In genomic region chr19:42597896-42598295, GRCm38 (mm10) we compare ENCODE assay signal across 28 mouse cellular contexts. TPM values are rescaled to one million over a fixed set of nuclear protein-coding genes. Genes with fewer than 3 reads are reported as not detected.
A peak's percentile ranks its signal among the peaks of the same experiment; 100 is the strongest.
DNase-seq lines count a peak whose midpoint lies in the region; ATAC-seq and TF ChIP-seq lines count a peak whose summit lies in the region.
"Had no signal": no experiment of that assay in that cellular context is flagged by ENCODE, and none has a peak within 500 bp of the region (broad histone marks: within the 10 kb centered on the region; RNA-seq: fewer than 3 reads in every experiment).

No protein-coding gene starts in this region.

- H3K4me2 ChIP-seq in hindbrain, postnatal 0 days (ENCODE audit: low read depth, low read length), result no peak overlapping the region
- H3K4me2 ChIP-seq: forebrain, embryonic 13.5 days; hindbrain, embryonic 13.5 days; liver, embryonic 13.5 days; midbrain, embryonic 12.5 days had no signal

- peak; percentile 1 for DNase-seq in hindbrain, embryonic 10.5 days (ENCODE audit: low spot score)
- no peak for DNase-seq in hindbrain, postnatal 0 days (ENCODE audit: low spot score)
- DNase-seq in kidney, postnatal 14 days, result peak; percentile 31
- DNase-seq in kidney, adult 18-20 months, result no peak
- DNase-seq in urinary bladder, adult 18-20 months (ENCODE audit: low spot score in 2 of 2), result peak; percentile 14 to 28
- no peak for DNase-seq in urinary bladder, postnatal 36 days (ENCODE audit: low spot score in 2 of 2)
- DNase-seq in frontal cortex, postnatal 10 days (ENCODE audit: low spot score in 2 of 2), result no peak
- DNase-seq: adrenal gland, postnatal 36 days; B cell, adult 2 months; cerebellum, adult 11 months; cerebellum, adult 9-11 months; liver, embryonic 13.5 days; lung, adult 2 months; lung, postnatal 14 days; thymus, postnatal 36 days had no signal

- H3K9me3 ChIP-seq in hindbrain, embryonic 10.5 days, result no peaks in the 10 kb centered on the region
- no peaks in the 10 kb centered on the region for H3K9me3 ChIP-seq in hindbrain, postnatal 0 days (ENCODE audit: low read length)
- H3K9me3 ChIP-seq: forebrain, embryonic 13.5 days; G1E; hindbrain, embryonic 13.5 days; limb, embryonic 10.5 days; liver, embryonic 13.5 days; midbrain, embryonic 12.5 days had no signal

- no peaks in the 10 kb centered on the region for H3K27me3 ChIP-seq in hindbrain, embryonic 10.5 days (ENCODE audit: insufficient read depth, poor library complexity, severe bottlenecking)
- H3K27me3 ChIP-seq in hindbrain, postnatal 0 days (ENCODE audit: insufficient read depth, low read length), result no peaks in the 10 kb centered on the region
- H3K27me3 ChIP-seq: forebrain, embryonic 13.5 days; hindbrain, embryonic 13.5 days; liver, embryonic 13.5 days; midbrain, embryonic 12.5 days; Patski had no signal

- TF ChIP-seq CTCF in hindbrain, postnatal 0 days (IDR thresholded peaks at IDR 0.05; ENCODE audit: low read depth), result no peak

- H3K9ac ChIP-seq in hindbrain, postnatal 0 days (replicated peaks; ENCODE audit: low read length), result no peak overlapping the region
- H3K9ac ChIP-seq: forebrain, embryonic 13.5 days; hindbrain, embryonic 13.5 days; liver, embryonic 13.5 days; midbrain, embryonic 12.5 days had no signal

- H3K27ac ChIP-seq in hindbrain, embryonic 10.5 days, result no peak overlapping the region
- H3K27ac ChIP-seq in hindbrain, postnatal 0 days, result no peak overlapping the region
- H3K27ac ChIP-seq: forebrain, embryonic 13.5 days; hindbrain, embryonic 13.5 days; limb, embryonic 10.5 days; liver, embryonic 13.5 days; midbrain, embryonic 12.5 days had no signal

- H3K4me1 ChIP-seq in hindbrain, embryonic 10.5 days (replicated peaks), result peaks cover 16% of the 10 kb centered on the region
- H3K4me1 ChIP-seq in hindbrain, postnatal 0 days (ENCODE audit: insufficient read depth, low read length), result peaks cover 4% of the 10 kb centered on the region; the same call in 1 of the 2 replicates
- H3K4me1 ChIP-seq: forebrain, embryonic 13.5 days; liver, embryonic 13.5 days had no signal

- no peak overlapping the region for H3K4me3 ChIP-seq in hindbrain, embryonic 10.5 days
- no peak overlapping the region for H3K4me3 ChIP-seq in hindbrain, postnatal 0 days (ENCODE audit: low read length)
- H3K4me3 ChIP-seq: forebrain, embryonic 13.5 days; hindbrain, embryonic 13.5 days; limb, embryonic 10.5 days; liver, embryonic 13.5 days; midbrain, embryonic 12.5 days had no signal

- H3K36me3 ChIP-seq in hindbrain, embryonic 10.5 days, result peaks cover 21% of the 10 kb centered on the region
- H3K36me3 ChIP-seq in hindbrain, postnatal 0 days (ENCODE audit: insufficient read depth, low read length), result no peaks in the 10 kb centered on the region
- H3K36me3 ChIP-seq: midbrain, embryonic 12.5 days had no signal

- ATAC-seq in hindbrain, postnatal 0 days, result no peak
- ATAC-seq: forebrain, embryonic 13.5 days; inflammation-experienced regulatory T-cells, adult 6 months; Patski had no signal

- 97% methylated on average over 6 of the region's 6 CpGs for WGBS in hindbrain, embryonic 10.5 days
- WGBS in hindbrain, postnatal 0 days, result 97% methylated on average over 6 of the region's 6 CpGs

RNA-seq across cellular contexts. Expression of gene Loxl4, which starts 14.7 kb away (rescaled TPM):
- polyA plus RNA-seq in hindbrain, embryonic 10.5 days (2016; fragmentation: Nextera tagmentation; extraction: Ambion mirVana), result 0.18 and 0.37 TPM in 2 replicates
- 0.72 and 0.78 TPM in 2 replicates for total RNA-seq in hindbrain, postnatal 0 days (2014; rRNA removed)
- 0.18 TPM in 1 of 2 replicates, not detected in the other for polyA plus RNA-seq in hindbrain, postnatal 0 days (2015; fragmentation: Nextera tagmentation; extraction: Ambion mirVana)
- total RNA-seq: CH12.LX; common myeloid progenitor, adult 5-6 weeks; G1E; granulocyte monocyte progenitor cell, adult 5-6 weeks; megakaryocyte progenitor cell, adult 5-6 weeks; monocyte, adult 5-6 weeks; neutrophil, adult 5-6 weeks had no signal
- polyA plus RNA-seq: G1E had no signal

Comparison
In these comparisons a context has a peak if more than half of its experiments do, and no peak if none do; other contexts are left out.
1. DNase-seq: peak in hindbrain, embryonic 10.5 days (single experiment), kidney, postnatal 14 days (single experiment) and urinary bladder, adult 18-20 months (2 of 2); none in hindbrain, postnatal 0 days (single experiment), kidney, adult 18-20 months (single experiment), urinary bladder, postnatal 36 days (0 of 2) and frontal cortex, postnatal 10 days (0 of 2).